Mouse (Mus musculus): ENCODE results near the gene Atxn2l.

DNA sequence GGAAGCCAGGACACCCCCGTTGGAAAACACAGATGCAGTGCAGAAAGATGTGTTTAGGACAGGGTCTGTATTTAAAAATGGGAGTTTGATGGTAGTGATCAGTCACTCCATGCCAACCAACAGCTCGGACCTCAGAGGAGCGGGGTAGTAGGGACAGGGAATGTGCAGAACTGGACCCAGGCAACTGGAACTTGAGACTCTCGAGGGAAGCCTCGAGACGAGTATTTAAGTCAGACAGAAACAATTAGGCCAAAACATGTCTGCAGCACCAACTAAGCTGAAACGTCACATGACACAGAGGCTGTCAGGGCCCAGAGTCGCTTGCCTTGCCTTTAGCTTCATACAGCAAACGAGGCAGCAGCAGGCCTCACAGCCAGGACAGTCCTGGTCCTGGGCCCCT is 37.1 kb downstream of the Atxn2l start:
- no peak for TF ChIP-seq CTCF (IDR thresholded peaks at IDR 0.05; ENCODE audit: control insufficient read depth, insufficient read depth, insufficient replicate concordance, low read depth, low read length)
- TF ChIP-seq POLR2A (IDR thresholded peaks at IDR 0.05; ENCODE audit: control insufficient read depth, low read depth, low read length), result no peak

All from testis, adult 2 months (tissue).